Mouse (Mus musculus): ENCODE data around the gene Poldip3.

- TF ChIP-seq POLR2A (IDR thresholded peaks at IDR 0.05; ENCODE audit: borderline replicate concordance, low read depth, low read length), result no peak
- TF ChIP-seq CTCF (IDR thresholded peaks at IDR 0.05; ENCODE audit: low read depth, low read length), result no peak
Observed at GRCm38 (mm10) chr15:83148801-83149195, 386 bp downstream of the Poldip3 start.
